Mouse (Mus musculus): ENCODE results near the gene Mycbp2.

GRCm38 (mm10) chr14:103260437-103260836 lies 86.2 kb downstream of the Mycbp2 start:
- TF ChIP-seq POLR2A (IDR thresholded peaks at IDR 0.05; ENCODE audit: low read depth, low read length): no peak
- TF ChIP-seq CTCF (conservative IDR thresholded peaks at IDR 0.05; ENCODE audit: insufficient read depth, insufficient read length, low read depth, low read length): no peak
